Mouse (Mus musculus) cerebellum, adult 11 months (tissue): Measurements from ENCODE around the gene Ptprb.
A peak's percentile ranks its signal among the peaks of the same experiment; 100 is the strongest.

Experiments used
- DNase-seq: peaks from one replicate; pipeline ENCODE4 v3.0.0; 2022

Gene Ptprb

DNA sequence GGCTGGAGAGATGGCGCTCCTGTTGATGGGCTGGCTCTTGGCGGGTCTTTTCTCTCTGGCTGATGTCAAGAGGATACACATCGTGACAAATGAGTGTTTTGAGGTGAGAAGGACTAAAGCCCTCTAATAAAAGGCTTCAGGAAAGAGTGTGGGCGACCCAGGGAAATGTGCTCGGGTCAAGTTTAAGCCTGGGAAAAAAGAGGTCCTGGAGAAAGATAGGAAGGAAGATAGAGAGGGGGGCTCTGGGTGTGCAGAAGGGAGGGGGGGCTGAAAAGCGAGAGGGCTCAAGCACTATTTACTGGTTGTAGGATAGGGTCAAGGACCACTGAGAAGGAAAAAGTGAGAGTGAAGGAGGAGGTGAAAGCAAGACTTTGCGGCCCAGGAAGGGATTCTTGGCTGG lies 25.5 kb downstream of the Ptprb start:
- no peak for DNase-seq

DNA sequence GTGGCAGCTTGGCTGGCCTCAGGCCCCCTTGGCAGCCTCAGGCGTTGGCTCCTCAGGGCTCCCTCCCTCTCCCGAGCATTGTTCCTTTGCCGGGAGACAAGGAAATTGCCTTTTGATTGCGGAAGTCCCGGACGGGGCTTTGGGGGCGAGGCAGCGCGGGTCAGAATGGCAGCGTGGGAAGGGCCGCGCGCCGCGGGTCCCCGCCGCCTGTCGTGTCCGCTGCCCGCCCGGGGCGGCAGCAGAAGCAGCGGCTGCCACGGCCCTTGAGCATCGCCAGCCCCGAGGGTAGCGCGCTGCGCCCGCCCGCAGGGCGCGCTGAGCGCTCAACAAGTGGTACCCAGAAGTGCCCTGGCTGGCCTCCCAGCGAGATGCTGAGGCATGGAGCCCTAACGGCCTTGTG lies 25.9 kb downstream of the Ptprb start:
- DNase-seq, result no peak

DNA sequence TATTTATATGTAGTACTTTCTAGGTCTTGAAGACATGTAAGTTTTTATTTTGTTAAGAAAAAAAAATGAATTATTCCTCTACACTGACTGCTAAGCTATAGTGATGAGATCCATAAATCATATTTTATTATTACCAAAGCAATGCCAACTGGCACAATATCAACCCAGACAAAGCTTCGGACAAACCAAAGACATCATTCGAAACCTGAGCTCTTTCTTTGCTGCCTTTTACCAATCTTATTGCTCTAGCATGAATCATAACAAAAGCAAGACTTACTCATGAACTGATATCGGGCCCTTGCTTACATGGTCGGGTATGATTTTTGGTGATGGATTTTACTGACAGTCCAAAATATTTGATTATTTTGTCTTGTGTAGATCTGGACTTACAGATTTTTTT lies 29.0 kb downstream of the Ptprb start:
- DNase-seq, result no peak

DNA sequence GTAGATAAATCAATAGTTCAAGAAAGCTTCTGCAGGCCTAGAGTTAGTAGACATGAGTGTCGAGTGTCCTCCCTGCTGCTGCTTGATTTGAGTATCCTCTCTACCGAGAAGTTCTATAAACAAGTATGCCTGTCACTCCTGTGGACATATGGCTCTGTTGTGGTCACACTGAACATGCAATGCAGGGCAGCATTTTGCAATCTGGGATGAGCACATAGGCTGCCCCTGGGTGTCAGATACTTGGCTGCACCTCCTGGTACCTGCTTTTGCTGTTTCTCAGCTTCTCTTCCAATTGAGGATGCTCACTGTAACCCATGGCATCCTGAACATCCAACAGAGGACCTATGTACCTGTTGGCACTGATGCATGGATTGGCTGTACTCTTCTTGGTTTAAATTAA lies 34.1 kb downstream of the Ptprb start:
- no peak for DNase-seq

DNA sequence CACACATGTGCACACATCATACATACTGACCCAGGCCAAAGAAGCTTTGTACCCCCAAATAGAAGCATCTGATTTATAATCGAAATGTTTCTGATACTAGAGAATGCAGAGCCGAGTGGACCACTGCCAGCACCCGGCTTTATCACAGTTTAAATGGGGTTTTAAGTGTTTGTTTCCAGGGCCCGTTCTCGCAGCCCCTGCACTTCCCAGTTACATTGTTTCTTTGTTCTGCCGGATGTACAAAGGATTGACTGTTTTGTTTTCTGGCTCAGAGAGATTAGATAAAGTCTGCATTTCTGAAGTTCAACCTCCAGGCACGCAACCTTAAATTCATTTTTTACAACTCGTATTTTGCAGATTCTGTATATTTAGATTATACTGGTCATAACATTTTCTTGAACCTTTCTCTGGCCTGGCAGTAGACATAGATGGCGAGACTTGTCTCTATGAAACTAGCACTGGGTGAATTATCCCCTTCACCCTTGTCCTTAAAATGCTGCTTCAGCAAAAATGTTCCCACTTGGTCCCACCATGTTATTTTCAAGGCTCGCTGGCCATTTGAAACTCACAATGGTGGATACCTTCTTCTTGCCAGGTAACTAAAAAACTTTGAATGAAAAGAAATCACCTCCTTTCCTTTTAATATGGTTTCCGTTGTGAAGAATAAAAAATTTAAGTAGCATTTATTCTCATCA lies 35.3 kb downstream of the Ptprb start:
- DNase-seq, result no peak

DNA sequence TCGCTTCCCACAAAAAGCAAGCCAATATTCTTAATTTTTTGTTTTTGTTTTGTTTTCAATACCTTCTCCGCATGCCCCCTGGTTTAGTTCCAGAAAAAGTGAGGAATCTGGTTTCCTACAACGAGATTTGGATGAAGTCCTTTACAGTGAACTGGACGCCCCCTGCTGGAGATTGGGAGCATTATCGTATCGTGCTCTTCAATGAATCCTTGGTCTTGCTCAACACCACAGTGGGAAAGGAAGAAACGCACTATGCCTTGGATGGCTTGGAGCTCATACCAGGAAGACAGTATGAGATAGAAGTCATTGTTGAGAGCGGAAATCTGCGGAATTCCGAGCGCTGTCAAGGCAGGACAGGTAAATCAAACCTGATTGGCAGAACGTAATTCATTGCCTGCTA lies 43.9 kb downstream of the Ptprb start:
- DNase-seq, result peak; percentile 64

DNA sequence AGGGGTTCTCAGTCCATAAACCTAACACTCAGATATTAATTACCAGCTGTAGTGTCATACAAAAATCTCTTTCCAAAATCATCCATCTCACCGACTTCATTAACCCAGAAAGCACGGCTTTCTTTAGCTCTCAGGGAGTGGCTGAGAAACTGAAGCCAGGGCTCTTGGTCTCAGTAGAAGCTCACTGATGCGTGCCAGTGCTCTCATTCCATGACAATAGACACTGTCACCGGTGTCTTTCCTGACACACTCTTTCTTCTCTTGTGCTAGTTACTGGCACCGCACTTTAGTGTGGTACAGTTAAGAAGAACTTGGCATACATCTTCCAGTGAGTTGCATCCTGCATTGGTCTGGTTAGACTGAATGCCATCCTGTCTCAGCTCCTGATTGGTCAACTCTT lies 53.8 kb downstream of the Ptprb start:
- no peak for DNase-seq

DNA sequence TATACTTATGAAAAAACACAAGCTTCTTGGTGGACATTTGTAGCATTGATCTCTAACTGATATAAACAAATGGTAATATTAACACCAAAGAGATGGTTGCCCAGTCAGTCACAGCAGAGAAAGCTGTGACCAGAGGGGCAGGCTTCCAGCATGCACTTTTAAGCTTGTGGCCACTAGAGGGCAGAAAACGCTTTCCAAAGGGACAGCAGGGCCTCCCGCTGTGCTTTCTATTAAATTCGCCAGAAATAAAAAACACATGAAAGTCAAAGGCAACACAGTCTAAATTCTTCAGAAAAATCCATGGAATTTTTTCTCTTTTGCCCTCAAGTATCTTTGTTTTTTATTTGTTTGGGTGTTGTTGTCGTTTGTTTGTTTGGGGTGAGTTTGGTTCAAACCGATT lies 55.1 kb downstream of the Ptprb start:
- peak; percentile 76 for DNase-seq

DNA sequence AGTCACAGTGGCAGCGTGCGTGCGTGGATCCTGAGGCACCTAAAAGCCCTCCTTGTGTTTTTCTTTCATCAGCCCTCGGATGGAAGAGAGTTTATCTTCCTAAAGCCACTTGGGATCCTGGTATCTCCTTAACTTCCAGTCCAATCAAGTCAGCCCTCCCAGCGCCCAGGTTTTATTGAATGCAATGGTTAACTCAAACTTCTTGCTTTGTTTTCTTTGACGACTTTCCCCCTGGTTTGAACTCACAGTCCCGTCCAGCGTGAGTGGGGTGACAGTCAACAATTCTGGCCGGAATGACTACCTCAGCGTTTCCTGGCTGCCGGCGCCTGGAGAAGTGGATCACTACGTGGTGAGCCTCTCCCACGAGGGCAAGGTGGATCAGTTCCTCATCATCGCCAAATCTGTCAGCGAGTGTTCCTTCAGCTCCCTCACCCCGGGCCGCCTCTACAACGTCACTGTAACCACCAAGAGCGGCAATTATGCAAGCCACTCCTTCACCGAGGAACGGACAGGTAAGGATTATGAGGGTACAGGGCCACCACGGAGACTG lies 55.7 kb downstream of the Ptprb start:
- DNase-seq, result peak; percentile 15

DNA sequence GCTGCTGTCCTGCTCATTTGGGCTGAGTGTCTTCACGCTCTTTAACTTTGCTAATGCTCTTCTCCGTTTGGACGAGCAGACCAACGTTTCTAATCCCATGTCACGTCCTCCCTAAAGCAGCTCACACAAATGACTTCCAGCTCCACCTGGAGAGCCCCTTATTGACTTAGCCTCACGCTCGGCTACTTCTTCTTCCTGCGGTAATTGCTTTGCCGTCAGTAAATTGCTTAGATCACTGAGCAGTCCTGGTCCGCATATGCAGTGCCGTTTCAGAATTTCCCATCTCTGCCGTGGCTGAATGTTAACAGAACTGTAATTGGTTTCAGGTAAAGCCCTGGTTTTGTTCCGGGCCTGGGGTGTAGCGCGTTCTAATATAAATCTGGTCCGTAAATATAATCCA lies 58.3 kb downstream of the Ptprb start:
- no peak for DNase-seq

DNA sequence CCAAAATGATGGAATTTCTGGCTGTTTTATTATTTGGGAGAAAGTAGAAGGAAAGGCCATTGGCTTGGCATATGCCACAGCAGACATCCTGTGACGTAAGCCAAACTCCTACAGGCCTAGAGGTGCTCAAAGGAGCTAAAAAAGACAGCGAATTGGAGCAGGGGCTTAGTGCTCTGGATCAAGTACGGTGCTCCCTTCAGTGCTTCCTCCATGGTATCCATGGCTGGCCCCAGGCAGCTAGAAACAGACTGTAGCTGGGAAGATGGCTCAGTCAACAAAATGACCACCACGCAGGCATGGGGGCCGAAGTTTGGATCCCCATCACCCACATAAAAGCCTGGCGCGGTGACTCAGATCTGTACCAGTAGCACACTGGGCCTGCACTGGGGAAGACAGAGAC lies 58.8 kb downstream of the Ptprb start:
- DNase-seq, result no peak

DNA sequence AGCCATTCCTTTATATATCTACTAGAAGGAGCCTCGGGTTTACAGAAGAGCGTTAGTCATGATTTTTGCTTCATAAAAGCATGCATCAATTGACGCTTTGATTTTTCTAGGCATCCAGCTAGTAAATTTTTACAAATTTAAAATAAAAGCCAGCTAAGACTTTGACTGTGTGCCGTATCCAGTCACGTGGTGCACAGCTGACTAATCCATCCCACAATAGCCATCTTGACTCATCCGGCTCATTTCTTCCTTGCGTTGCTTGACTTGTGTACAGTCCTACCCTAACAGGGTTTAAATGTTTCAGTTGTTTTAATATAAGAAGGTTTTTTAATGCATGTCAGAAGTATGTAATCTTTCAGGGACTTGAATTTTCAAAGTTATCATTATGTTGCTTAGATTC lies 60.0 kb downstream of the Ptprb start:
- no peak for DNase-seq

DNA sequence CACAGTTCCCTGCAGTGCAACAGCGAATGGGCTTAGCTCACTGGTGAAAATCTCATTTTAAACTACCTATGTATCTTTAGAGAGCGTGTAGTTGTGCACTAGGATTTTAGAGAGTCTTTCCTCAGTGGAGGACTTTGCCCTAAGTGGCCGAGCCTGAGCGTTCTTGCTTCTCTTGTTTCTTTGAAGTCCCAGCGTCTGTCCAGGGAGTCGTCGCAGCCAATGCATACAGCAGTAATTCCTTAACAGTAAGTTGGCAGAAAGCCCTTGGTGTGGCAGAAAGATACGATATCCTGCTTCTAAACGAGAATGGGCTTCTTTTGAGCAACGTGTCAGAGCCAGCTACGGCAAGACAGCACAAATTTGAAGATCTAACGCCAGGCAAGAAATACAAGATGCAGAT lies 65.9 kb downstream of the Ptprb start:
- DNase-seq, result no peak

DNA sequence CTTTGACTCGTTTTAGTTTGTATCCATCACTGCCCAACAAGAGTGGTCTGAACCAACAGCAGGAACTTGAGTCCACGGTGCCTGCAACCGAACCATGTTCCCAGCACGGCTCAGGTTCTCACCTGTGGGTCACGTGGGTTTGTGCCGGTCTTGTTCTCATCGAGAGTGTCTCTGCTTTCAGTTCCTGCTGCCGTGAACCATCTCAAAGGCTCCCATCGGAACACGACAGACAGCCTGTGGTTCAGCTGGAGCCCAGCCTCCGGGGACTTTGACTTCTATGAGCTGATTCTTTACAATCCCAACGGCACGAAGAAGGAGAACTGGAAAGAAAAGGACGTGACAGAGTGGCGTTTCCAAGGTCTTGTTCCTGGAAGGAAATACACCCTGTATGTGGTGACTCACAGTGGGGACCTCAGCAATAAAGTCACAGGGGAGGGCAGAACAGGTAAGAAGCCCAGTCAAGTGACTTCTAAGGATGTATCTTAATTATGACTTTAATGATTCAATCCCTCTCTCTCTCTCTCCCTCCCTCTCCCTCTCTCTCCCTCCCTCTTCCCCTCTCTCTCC lies 71.4 kb downstream of the Ptprb start:
- no peak for DNase-seq

DNA sequence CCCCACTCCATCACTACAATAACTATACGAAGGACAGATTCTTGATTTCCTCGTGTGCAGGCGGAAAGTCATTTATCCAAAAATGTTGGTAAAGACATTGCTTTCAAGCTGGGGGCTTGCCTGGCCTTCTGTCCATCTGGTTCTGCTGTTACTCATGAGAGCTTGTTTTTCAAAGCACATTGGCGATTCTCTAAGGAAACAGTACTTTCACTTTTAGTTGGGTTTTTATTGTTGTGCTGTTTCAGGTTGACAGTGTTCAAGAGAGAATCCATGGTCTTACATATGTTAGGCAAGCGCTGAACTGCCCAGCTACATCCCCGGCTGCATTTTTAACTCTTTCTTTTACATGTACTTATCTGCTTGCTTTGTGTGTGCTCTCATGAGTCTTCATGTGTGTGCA lies 73.7 kb downstream of the Ptprb start:
- no peak for DNase-seq

DNA sequence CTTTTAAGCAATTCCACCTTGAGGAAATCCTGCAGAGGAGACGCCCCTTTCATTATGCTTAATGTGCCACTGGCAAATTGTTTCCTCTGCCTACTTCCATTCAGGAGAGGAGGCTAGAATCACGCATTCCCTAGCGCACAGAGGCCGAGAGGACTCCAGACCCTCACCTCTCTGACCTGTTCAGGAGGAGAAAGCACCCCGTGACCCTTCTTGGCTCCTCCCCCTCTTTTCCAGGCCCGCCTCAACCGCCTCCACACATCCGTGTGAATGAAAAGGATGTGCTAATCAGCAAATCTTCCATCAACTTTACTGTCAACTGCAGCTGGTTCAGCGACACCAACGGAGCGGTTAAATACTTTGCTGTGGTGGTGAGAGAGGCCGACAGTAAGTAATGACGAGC lies 75.2 kb downstream of the Ptprb start:
- DNase-seq, result no peak

DNA sequence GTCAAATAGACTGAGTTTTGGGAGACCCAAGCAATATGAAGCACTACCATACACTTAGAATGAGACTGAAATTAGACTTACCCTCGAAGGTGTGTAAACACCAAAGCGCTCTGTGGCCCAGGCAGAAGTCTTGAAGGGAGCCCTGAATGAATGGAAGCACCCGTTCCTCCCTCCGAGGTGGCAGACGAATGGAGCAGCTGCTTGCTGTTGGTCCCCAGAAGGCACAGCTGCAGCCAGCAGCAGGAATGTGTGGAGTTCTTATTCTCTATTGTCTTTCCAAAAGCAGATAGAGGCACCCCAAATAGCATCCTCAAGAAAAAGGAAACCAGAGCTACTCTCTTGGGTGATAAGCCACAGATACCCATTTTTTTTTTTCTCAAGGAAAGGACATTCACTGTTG lies 79.0 kb downstream of the Ptprb start:
- DNase-seq, result no peak

DNA sequence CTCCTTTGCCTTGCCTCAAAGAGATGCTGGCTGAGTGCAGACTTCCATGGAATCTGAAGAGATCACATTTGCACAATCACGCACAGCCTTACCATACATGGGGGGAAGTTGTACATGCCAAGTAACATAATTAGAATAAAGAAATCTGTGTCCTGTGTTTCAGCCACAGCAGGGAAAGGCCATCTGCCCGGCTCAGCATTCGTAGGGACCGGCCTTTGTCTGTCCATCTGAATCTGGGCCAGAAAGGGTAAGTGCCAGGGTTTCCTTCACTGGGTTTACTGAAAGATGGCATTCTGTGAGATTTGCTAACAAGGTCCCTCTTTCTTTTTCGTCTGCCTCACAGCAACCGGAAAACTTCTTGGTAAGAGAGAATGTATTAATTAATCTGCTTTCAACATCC lies 86.9 kb downstream of the Ptprb start:
- peak; percentile 86 for DNase-seq

DNA sequence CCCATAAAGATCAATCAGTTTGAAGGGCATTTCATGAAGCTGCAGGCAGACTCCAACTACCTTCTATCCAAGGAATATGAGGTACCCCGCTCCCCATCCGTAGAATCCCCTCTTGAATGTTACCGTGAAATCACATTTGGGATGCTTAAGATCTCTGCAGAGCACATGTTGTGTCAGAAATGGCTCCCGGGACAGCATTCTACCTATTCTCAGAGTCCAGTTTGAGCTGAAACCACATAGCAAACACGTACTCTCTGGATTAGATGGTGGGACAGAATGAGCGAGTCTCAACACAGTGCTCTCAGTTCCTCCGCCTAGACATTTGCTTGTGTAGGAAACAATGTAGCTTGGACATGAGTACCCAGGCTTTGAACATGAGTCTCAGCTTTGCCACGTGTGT lies 87.3 kb downstream of the Ptprb start:
- no peak for DNase-seq

DNA sequence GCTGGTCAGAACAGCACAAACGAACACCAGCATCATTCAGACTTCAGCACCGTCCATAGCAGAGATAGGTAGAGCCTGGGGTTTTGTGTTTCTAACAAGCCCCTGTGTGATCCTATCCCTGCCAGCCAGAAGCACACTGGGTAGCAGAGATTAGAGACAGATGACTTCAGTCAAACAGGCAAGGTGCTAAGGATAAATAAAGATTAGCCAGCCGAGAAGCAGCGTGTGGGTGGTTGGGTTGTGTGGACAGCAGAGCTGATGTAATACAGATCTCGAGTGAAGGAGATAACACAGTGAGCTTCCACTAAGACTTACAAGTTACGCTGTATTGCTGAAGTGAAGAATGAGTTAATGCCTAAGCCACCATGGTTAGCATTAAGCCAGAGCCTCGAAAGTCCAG lies 89.4 kb downstream of the Ptprb start:
- DNase-seq, result no peak

DNA sequence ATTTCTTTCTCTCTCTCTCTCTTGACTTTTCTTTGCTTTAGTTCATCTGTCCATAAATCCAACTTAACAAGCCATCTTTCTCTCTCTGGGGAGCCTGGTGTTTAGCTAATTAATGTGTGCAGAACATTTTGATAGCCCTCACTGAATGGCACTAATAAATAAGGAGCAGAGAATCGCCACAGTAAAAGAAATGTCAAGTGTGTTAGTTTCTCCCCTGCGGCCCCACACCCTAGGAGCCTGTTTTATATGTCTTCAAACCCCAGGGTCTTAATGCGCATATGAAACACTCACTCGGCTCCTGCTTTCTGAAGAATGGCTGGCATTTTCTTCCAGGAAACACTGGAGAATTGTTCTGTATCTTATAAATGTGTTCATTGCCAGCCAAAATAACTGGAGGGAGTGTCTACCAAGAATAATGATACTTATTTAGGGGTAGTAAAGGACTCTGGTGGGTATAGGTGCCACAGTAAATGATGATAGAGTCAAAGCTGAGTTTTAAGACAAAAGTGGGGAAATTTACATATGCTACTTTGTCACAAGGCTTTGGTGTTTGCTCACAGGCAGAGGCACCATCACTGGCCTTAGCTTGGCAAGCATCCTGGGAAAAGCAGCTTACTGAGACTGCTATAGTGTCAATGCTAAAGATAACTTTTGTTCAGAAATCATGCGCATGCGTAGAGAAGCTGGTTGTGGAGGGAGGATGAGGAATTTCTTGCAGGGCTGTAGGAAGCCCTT lies 95.8 kb downstream of the Ptprb start:
- DNase-seq, result no peak

DNA sequence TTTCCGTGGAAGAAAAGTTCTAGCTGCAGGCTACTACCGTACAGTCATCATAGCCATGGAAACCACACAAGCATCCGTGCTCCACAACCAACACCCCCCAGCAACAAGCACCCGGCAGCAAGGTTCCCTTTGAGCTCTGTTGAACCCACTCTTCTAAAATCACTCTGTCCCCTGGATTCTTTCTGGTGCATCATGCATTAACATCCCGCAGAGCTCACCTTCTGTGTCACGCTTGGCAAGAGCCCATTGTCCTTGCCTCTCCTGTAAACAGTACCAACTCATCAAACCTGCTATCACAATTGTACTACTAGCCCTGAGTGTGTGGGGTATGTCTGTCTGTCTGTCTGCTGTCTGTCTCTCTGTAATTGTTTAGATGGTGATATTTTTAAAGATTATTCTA lies 98.8 kb downstream of the Ptprb start:
- peak; percentile 61 for DNase-seq

DNA sequence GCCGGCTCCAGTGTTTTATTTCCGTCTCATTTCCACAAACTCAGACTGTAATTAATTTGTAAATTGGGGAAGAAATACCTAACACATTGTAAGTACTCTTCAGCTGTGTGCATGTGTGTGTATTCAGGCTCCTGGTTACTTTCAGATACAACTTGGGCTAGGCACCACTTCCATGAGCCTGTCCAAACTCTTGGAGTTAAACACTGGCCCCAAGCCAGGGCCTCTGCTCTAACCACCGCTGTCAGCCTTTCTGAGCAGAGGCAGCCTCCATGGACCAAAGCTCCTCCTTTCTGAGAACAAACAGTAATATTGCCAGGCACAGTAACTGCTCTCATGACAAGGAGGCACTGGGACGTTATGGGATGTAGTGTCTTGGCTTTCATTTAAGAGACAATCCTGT lies 101.5 kb downstream of the Ptprb start:
- no peak for DNase-seq
